Mouse (Mus musculus): ENCODE results near the gene Cntnap2.
A peak's percentile ranks its signal among the peaks of the same experiment; 100 is the strongest.

The Cntnap2 gene

GRCm38 (mm10) chr6:45945144-45945985 lies 886.2 kb downstream of the Cntnap2 start:
- DNase-seq: no peak

- DNase-seq: no peak
Observed at GRCm38 (mm10) chr6:45954773-45955172, 895.6 kb downstream of the Cntnap2 start.

- DNase-seq: no peak
Observed at GRCm38 (mm10) chr6:45964494-45964893, 905.3 kb downstream of the Cntnap2 start.

- DNase-seq: no peak
Observed at GRCm38 (mm10) chr6:45974471-45975154, 915.5 kb downstream of the Cntnap2 start.

- no peak for DNase-seq
Observed at GRCm38 (mm10) chr6:45979171-45979570, 920.0 kb downstream of the Cntnap2 start.

- DNase-seq: no peak
Observed at GRCm38 (mm10) chr6:45988051-45988450, 928.9 kb downstream of the Cntnap2 start.

- no peak for DNase-seq
Observed at GRCm38 (mm10) chr6:45991086-45991485, 931.9 kb downstream of the Cntnap2 start.

GRCm38 (mm10) chr6:46022515-46023143 lies 963.5 kb downstream of the Cntnap2 start:
- no peak for DNase-seq

- DNase-seq: no peak
Observed at GRCm38 (mm10) chr6:46031821-46032594, 972.9 kb downstream of the Cntnap2 start.

- DNase-seq: no peak
Observed at GRCm38 (mm10) chr6:46033108-46033507, 974.0 kb downstream of the Cntnap2 start.

- no peak for DNase-seq
Observed at GRCm38 (mm10) chr6:46040671-46041070, 981.5 kb downstream of the Cntnap2 start.

- no peak for DNase-seq
Observed at GRCm38 (mm10) chr6:46080236-46080635, 1021.1 kb downstream of the Cntnap2 start.

- no peak for DNase-seq
Observed at GRCm38 (mm10) chr6:46081432-46081831, 1022.3 kb downstream of the Cntnap2 start.

- no peak for DNase-seq
Observed at GRCm38 (mm10) chr6:46143189-46143841, 1084.2 kb downstream of the Cntnap2 start.

- no peak for DNase-seq
Observed at GRCm38 (mm10) chr6:46166837-46167236, 1107.7 kb downstream of the Cntnap2 start.

- DNase-seq: no peak
Observed at GRCm38 (mm10) chr6:46197298-46197697, 1138.1 kb downstream of the Cntnap2 start.

GRCm38 (mm10) chr6:46201828-46202227 lies 1142.7 kb downstream of the Cntnap2 start:
- no peak for DNase-seq

- peak; percentile 64 for DNase-seq
Observed at GRCm38 (mm10) chr6:46205531-46205930, 1146.4 kb downstream of the Cntnap2 start.

GRCm38 (mm10) chr6:46232889-46233288 lies 1173.7 kb downstream of the Cntnap2 start:
- no peak for DNase-seq

- no peak for DNase-seq
Observed at GRCm38 (mm10) chr6:46240349-46240748, 1181.2 kb downstream of the Cntnap2 start.

- peak; percentile 66 for DNase-seq
Observed at GRCm38 (mm10) chr6:46263171-46263570, 1204.0 kb downstream of the Cntnap2 start.

GRCm38 (mm10) chr6:46346946-46347345 lies 1287.8 kb downstream of the Cntnap2 start:
- DNase-seq: no peak
